9 mouse cellular contexts compared by ENCODE assay signal in genomic region chr16:18394056-18394455, GRCm38 (mm10). TPM values are rescaled to one million over a fixed set of nuclear protein-coding genes. Genes with fewer than 3 reads are reported as not detected.
DNase-seq lines count a peak whose midpoint lies in the region; ATAC-seq lines count a peak whose summit lies in the region.
"Had no signal": no experiment of that assay in that cellular context is flagged by ENCODE, and none has a peak within 500 bp of the region (broad histone marks: within the 10 kb centered on the region; RNA-seq: fewer than 3 reads in every experiment).

No protein-coding gene starts in this region.

- peak overlapping the region; percentile 94; the same call in 1 of the 2 replicates for H3K4me2 ChIP-seq in kidney, embryonic 15.5 days
- peak overlapping the region; percentile 86 for H3K4me2 ChIP-seq in forebrain, embryonic 12.5 days
- peak overlapping the region; percentile 94 for H3K4me2 ChIP-seq in intestine, embryonic 15.5 days (replicated peaks)
- peak overlapping the region; percentile 75 for H3K4me2 ChIP-seq in neural tube, embryonic 13.5 days

- H3K9ac ChIP-seq in kidney, embryonic 15.5 days = no peak overlapping the region
- peak overlapping the region; percentile 88 for H3K9ac ChIP-seq in forebrain, embryonic 12.5 days
- peak overlapping the region; percentile 75; the same call in 1 of the 2 replicates for H3K9ac ChIP-seq in intestine, embryonic 15.5 days
- H3K9ac ChIP-seq in neural tube, embryonic 13.5 days = peak overlapping the region; percentile 79
- H3K9ac ChIP-seq: embryonic facial prominence, embryonic 15.5 days had no signal

- no peak for DNase-seq in kidney, adult 8-10 months
- no peak for DNase-seq in thymus, postnatal 36 days
- no peak for DNase-seq in gastrocnemius, postnatal 36 days
- DNase-seq in kidney, adult 11 months = no peak

- no peak overlapping the region for H3K27ac ChIP-seq in kidney, embryonic 15.5 days
- H3K27ac ChIP-seq in forebrain, embryonic 12.5 days = peak overlapping the region; percentile 91
- no peak overlapping the region for H3K27ac ChIP-seq in intestine, embryonic 15.5 days
- H3K27ac ChIP-seq in neural tube, embryonic 13.5 days (replicated peaks) = peak overlapping the region; percentile 89
- H3K27ac ChIP-seq: embryonic facial prominence, embryonic 15.5 days had no signal

- H3K4me3 ChIP-seq in kidney, embryonic 15.5 days (replicated peaks) = peak overlapping the region; percentile 65
- H3K4me3 ChIP-seq in forebrain, embryonic 12.5 days (replicated peaks) = peak overlapping the region; percentile 79
- no peak overlapping the region for H3K4me3 ChIP-seq in intestine, embryonic 15.5 days (replicated peaks)
- H3K4me3 ChIP-seq in neural tube, embryonic 13.5 days = peak overlapping the region; percentile 56

- peaks cover 24% of the 10 kb centered on the region for H3K36me3 ChIP-seq in kidney, embryonic 15.5 days
- peaks cover 29% of the 10 kb centered on the region for H3K36me3 ChIP-seq in forebrain, embryonic 12.5 days (replicated peaks)
- H3K36me3 ChIP-seq in intestine, embryonic 15.5 days = peaks cover 5% of the 10 kb centered on the region
- peaks cover 26% of the 10 kb centered on the region for H3K36me3 ChIP-seq in neural tube, embryonic 13.5 days

- no peaks in the 10 kb centered on the region for H3K27me3 ChIP-seq in kidney, embryonic 15.5 days
- H3K27me3 ChIP-seq in forebrain, embryonic 12.5 days = no peaks in the 10 kb centered on the region
- no peaks in the 10 kb centered on the region for H3K27me3 ChIP-seq in intestine, embryonic 15.5 days (replicated peaks)
- H3K27me3 ChIP-seq in neural tube, embryonic 13.5 days = no peaks in the 10 kb centered on the region
- H3K27me3 ChIP-seq: embryonic facial prominence, embryonic 15.5 days had no signal

- intact Hi-C loops in gastrocnemius, postnatal 36 days (cut with DNase I) = no loop called here

- ATAC-seq in kidney, embryonic 15.5 days (replicated peaks; ENCODE audit: low FRiP score) = no peak
- no peak for ATAC-seq in forebrain, embryonic 12.5 days (ENCODE audit: low FRiP score)
- ATAC-seq in intestine, embryonic 15.5 days = no peak
- ATAC-seq in neural tube, embryonic 13.5 days (ENCODE audit: low read depth) = no peak

- H3K4me1 ChIP-seq in kidney, embryonic 15.5 days = peaks cover 54% of the 10 kb centered on the region
- H3K4me1 ChIP-seq in forebrain, embryonic 12.5 days = peaks cover 60% of the 10 kb centered on the region
- H3K4me1 ChIP-seq in intestine, embryonic 15.5 days (replicated peaks) = peaks cover 29% of the 10 kb centered on the region
- H3K4me1 ChIP-seq in neural tube, embryonic 13.5 days (replicated peaks) = peaks cover 87% of the 10 kb centered on the region

- H3K9me3 ChIP-seq in kidney, embryonic 15.5 days (replicated peaks) = no peaks in the 10 kb centered on the region
- H3K9me3 ChIP-seq in forebrain, embryonic 12.5 days = no peaks in the 10 kb centered on the region
- H3K9me3 ChIP-seq in intestine, embryonic 15.5 days = no peaks in the 10 kb centered on the region
- no peaks in the 10 kb centered on the region for H3K9me3 ChIP-seq in neural tube, embryonic 13.5 days
- H3K9me3 ChIP-seq: embryonic facial prominence, embryonic 15.5 days had no signal

- WGBS in kidney, embryonic 15.5 days = 79% methylated on average over 3 of the region's 3 CpGs
- WGBS in forebrain, embryonic 12.5 days = 62% methylated on average over 3 of the region's 3 CpGs
- WGBS in intestine, embryonic 15.5 days = 82% methylated on average over 3 of the region's 3 CpGs
- 64% methylated on average over 3 of the region's 3 CpGs for WGBS in neural tube, embryonic 13.5 days

RNA-seq across cellular contexts. Expression of gene Txnrd2, which starts 32.1 kb away (rescaled TPM):
- 28.1 and 29.1 TPM in 2 replicates for polyA plus RNA-seq in kidney, embryonic 15.5 days (2015; fragmentation: Nextera tagmentation; extraction: Ambion mirVana)
- polyA plus RNA-seq in forebrain, embryonic 12.5 days (2016; fragmentation: Nextera tagmentation; extraction: Ambion mirVana) = 23.3 and 23.7 TPM in 2 replicates
- polyA plus RNA-seq in intestine, embryonic 15.5 days (2015; fragmentation: Nextera tagmentation; extraction: Ambion mirVana) = 25.4 and 25.8 TPM in 2 replicates
- polyA plus RNA-seq in neural tube, embryonic 13.5 days (2015; fragmentation: Nextera tagmentation; extraction: Ambion mirVana) = 20.3 and 22.8 TPM in 2 replicates
- 10 to 100 TPM; 16.4 to 17.6 TPM for total RNA-seq in gastrocnemius, postnatal 36 days (2021)

RNA-seq across cellular contexts. Expression of gene Comt, which starts 32.6 kb away (rescaled TPM):
- polyA plus RNA-seq in kidney, embryonic 15.5 days (2015; fragmentation: Nextera tagmentation; extraction: Ambion mirVana) = 97.2 and 103 TPM in 2 replicates
- polyA plus RNA-seq in forebrain, embryonic 12.5 days (2016; fragmentation: Nextera tagmentation; extraction: Ambion mirVana) = 53.5 and 54.2 TPM in 2 replicates
- polyA plus RNA-seq in intestine, embryonic 15.5 days (2015; fragmentation: Nextera tagmentation; extraction: Ambion mirVana) = 89.5 and 97.1 TPM in 2 replicates
- polyA plus RNA-seq in neural tube, embryonic 13.5 days (2015; fragmentation: Nextera tagmentation; extraction: Ambion mirVana) = 86.4 and 93.2 TPM in 2 replicates
- 10 to 100 TPM; 35.4 to 38.4 TPM for total RNA-seq in gastrocnemius, postnatal 36 days (2021)

RNA-seq across cellular contexts. Expression of gene Arvcf, which starts 46.1 kb away (rescaled TPM):
- polyA plus RNA-seq in kidney, embryonic 15.5 days (2015; fragmentation: Nextera tagmentation; extraction: Ambion mirVana) = 23.7 and 27.1 TPM in 2 replicates
- polyA plus RNA-seq in forebrain, embryonic 12.5 days (2016; fragmentation: Nextera tagmentation; extraction: Ambion mirVana) = 115 and 126 TPM in 2 replicates
- 21.7 and 22.1 TPM in 2 replicates for polyA plus RNA-seq in intestine, embryonic 15.5 days (2015; fragmentation: Nextera tagmentation; extraction: Ambion mirVana)
- polyA plus RNA-seq in neural tube, embryonic 13.5 days (2015; fragmentation: Nextera tagmentation; extraction: Ambion mirVana) = 85.2 and 93.6 TPM in 2 replicates
- total RNA-seq in gastrocnemius, postnatal 36 days (2021) = 10 to 100 TPM; 10.2 to 14.3 TPM

RNA-seq across cellular contexts. Expression of gene Tango2, which starts 46.2 kb away (rescaled TPM):
- polyA plus RNA-seq in kidney, embryonic 15.5 days (2015; fragmentation: Nextera tagmentation; extraction: Ambion mirVana) = 22.5 and 29.2 TPM in 2 replicates
- polyA plus RNA-seq in forebrain, embryonic 12.5 days (2016; fragmentation: Nextera tagmentation; extraction: Ambion mirVana) = 40.7 and 41.5 TPM in 2 replicates
- 43.0 and 49.4 TPM in 2 replicates for polyA plus RNA-seq in intestine, embryonic 15.5 days (2015; fragmentation: Nextera tagmentation; extraction: Ambion mirVana)
- 74.0 and 79.5 TPM in 2 replicates for polyA plus RNA-seq in neural tube, embryonic 13.5 days (2015; fragmentation: Nextera tagmentation; extraction: Ambion mirVana)
- 10 to 100 TPM; 40.3 to 51.5 TPM for total RNA-seq in gastrocnemius, postnatal 36 days (2021)

Comparison
In these comparisons a context has a peak if more than half of its experiments do, and no peak if none do; other contexts are left out.
1. H3K27ac ChIP-seq: peak in forebrain, embryonic 12.5 days (single experiment) and neural tube, embryonic 13.5 days (single experiment); none in kidney, embryonic 15.5 days (single experiment) and intestine, embryonic 15.5 days (single experiment).
2. Peak in every context shown above with its lines, with median percentiles within 50 percentile points of each other: H3K4me2 ChIP-seq.